Mouse (Mus musculus): ENCODE data around the gene Ptgr1.

Ptgr1 gene

DNA sequence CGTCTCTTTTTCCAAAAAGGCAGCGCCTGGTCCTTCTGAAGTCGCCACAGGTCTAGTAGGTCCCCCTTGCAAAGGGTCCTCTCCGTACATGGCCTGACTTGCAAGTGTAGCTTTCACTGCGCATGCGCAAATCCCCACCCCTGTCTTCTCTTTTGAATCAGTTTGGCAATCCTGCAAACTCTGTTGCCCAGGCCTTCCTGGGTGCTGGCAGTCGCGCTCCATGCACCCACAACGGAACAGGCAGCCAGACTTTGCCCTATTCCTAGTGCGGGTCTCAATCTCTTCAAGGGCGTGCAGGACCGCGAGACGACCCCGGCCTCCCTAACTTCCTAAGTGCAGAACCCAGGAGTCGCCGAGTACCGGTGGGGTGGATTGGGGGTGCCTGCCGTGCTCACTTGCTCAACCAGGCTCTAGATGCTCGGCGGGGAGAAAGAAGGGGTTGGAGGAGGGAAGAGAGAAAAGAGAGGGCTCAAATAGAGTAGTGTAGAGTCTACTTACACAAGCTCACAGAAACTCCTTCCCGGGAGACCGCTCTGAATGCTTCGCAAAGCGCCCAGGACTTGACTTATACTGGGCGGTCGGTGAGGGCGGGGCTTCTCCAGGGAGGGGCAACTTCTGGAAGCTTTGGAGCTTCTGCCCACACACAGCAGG lies at the start of gene Ptgr1:
Ptgr1 (minus strand) TSS at position 580 of the 651 bp plus-strand sequence.
- DNase-seq: peak; percentile 92 to 93

GRCm38 (mm10) chr4:59035786-59036350 lies 48.9 kb upstream of the Ptgr1 start:
- no peak for DNase-seq

GRCm38 (mm10) chr4:59034918-59035785 lies 48.2 kb upstream of the Ptgr1 start, which contains the start of gene Gng10:
Gng10 (plus strand) TSS chr4:59035088.
- DNase-seq: peak; percentile 54 to 82

- DNase-seq: peak in 1 of 2 experiments; percentile 4
Observed at GRCm38 (mm10) chr4:59034325-59034917, 47.5 kb upstream of the Ptgr1 start.

GRCm38 (mm10) chr4:59016922-59017321 lies 30.0 kb upstream of the Ptgr1 start:
- no peak for DNase-seq

DNA sequence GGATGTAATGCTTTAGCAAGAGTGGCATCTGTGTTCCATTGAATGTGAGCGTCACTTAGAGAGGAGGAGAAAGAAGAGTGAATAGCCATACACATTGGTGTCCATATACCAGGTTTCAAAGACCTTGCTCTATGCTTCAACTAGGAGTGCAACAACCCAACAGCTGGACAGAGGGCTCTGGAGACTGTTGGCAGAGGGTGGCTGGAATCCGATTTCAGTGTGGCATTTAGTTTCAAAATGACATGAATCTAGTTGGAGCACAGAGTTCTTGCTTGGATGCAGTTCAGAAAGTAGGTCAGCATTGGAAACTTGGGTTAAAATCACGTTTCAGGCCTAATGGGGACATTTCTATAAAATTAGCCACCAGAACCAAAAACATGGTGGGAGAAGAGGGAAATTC lies 28.3 kb upstream of the Ptgr1 start:
- no peak for DNase-seq

- no peak for DNase-seq
Observed at GRCm38 (mm10) chr4:59011446-59011845, 24.5 kb upstream of the Ptgr1 start.

- DNase-seq: no peak
Observed at GRCm38 (mm10) chr4:59009696-59010095, 22.8 kb upstream of the Ptgr1 start.

DNA sequence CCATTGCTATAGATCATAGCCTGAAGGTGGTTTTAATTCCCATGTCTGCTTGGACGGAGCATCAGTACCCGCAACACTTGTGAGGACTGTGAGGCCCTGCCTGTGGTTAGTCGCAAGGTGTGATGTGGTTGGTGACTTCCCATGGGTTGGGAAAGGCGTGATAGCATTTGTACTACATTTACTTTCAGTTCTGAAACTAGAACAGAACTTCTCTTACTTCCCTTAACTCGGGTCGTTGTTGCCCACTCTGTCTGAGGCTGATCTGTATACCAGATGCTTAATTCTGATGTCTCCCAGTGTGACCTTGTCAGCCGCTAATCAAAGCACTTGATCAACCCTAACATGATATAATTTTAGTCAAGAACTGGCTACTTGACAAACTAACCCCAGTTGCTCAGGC lies 22.3 kb upstream of the Ptgr1 start:
- DNase-seq: no peak

- DNase-seq: no peak
Observed at GRCm38 (mm10) chr4:59007974-59008373, 21.1 kb upstream of the Ptgr1 start.

DNA sequence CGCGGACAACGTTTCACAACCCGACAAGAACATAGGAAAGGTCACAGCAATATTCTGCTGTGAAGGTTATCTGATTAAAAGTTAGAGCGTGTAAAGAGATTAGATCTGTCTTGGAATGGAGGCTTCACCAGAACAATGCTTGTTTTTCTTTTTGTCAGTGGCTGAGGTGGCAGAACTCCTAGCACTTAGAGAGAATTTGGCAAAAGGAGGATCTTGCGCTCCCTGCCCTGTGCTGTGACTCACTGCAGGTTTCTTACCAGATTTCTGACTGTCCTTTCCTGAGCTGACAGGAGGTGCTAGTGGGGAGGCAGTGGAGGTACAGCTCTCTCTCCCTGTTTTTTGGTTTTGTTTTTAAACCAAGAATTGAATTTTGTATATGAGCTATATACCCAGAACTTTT lies 20.1 kb upstream of the Ptgr1 start:
- no peak for DNase-seq

DNA sequence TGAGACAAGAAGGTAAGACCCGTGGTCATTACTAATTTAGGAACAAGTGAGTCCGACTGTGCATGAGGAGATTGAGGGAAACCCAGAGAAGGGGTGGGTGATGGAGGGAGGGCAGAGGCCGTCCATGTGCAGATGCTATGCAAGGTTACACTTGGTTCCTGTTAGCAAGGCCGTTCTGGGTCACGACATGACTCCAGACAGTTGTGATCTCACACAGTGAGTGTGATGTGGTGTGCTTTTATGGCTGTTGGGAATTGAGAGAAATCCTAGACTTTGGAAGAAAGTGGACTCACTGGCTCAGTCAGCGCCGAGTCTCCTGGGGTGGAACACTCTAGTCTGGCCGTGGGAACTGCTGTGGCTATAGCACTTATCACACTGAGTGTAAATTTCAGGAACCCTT lies 19.3 kb upstream of the Ptgr1 start:
- DNase-seq: no peak

GRCm38 (mm10) chr4:59003806-59004200 lies 16.9 kb upstream of the Ptgr1 start:
- DNase-seq: peak; percentile 30 to 55

DNA sequence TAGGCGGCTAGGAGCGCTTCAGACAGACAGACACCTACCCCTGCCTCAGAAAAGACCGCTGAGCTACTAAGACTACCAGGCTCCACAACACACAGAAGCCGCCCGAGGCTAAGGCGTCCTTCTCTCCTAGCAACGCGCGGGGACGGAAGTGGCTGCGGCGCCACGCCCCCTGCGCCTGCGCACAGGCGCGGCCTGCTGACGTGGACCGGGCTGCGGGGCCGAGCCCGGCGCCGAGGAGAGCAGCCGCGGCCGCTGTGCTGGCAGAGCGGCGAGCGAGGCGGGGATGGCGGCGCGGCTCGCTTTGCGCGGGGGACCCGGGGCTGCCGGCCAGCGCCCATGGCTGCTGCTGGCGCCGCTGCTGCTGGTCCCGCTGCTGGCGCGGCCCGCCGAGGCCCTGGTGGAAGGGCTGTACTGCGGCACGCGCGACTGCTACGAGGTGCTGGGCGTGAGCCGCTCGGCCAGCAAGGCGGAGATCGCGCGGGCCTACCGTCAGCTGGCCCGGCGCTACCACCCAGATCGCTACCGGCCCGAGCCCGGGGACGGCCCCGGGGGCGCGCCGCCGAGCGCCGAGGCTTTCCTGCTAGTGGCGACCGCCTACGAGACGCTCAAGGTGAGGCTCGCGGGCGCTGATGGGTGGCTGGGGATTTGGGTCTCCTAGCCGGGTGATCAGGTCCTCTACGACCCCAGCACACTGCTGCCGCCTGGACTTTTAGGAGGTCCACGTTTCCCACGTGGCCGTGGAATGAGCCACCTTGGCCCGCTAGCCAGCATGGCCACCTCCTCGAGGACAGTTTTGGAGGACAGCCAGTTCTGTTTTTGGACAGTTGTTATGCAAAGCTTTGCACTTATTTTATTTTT lies 16.3 kb upstream of the Ptgr1 start, which contains the start of gene Gm20503:
Gm20503 (plus strand) TSS at position 263 of the 858 bp plus-strand sequence.
- DNase-seq: peak; percentile 93 to 96

DNA sequence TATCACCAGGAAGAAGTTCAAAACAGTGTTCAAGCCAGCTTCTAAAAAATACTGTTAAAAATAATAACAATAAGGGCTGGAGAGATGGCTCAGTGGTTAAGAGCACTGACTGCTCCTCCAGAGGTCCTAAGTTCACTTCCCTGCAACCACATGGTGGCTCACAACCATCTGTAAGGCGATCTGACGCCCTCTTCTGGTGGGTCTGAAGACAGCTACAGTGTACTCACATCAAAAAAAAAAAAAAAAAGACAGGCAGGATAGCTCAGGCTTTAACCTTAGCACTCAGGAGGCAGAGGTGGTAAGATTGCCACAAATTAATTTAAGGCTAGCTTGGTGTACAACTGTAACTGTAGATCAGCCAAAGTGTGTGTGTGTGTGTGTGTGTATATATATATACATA lies 13.7 kb upstream of the Ptgr1 start:
- peak; percentile 45 to 73 for DNase-seq

GRCm38 (mm10) chr4:58999686-59000085 lies 12.8 kb upstream of the Ptgr1 start:
- DNase-seq: peak; percentile 72 to 86

GRCm38 (mm10) chr4:58998688-58999087 lies 11.8 kb upstream of the Ptgr1 start:
- DNase-seq: no peak

DNA sequence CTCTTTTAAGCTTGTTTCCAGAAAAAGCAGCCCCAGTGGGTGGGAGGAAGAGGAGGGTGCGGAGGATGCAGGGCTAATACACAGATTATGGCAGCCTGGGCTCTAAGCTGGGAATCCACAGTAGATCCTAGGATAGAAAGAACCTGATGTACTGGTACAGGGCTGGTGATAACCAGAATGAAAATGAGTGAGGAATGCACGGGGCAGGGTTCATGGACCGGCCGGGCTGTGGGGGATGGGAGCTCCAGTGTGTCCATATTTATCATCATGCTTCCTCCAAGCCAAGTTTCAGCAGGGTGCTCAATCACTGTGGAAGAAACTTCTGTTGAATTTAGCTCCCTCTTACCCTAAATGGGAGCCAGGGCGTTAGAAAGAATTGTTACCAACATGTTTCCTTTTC lies 10.2 kb upstream of the Ptgr1 start:
- DNase-seq: peak; percentile 59 to 75

DNA sequence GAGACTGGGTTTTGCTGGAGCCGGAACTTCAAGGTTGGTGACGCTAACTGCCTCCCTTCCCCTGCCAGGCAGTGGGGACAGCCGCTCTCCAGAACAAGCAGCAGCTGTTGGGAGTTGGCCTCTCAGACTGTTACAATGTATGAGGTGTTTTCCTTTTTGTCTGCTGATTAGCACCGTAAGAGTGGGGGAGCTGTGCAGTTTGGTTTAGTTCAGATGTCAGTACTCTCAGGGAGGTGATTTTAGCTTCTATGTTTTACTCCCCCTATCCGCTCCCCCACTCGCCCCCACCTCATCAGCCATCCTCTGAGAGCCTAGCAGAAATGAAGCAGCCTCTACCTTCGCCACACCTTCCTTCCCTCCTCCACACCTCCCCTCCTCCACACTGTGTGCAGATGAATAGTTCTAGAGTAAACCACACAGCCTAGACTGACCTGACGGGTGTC lies 8.4 kb upstream of the Ptgr1 start:
- no peak for DNase-seq

DNA sequence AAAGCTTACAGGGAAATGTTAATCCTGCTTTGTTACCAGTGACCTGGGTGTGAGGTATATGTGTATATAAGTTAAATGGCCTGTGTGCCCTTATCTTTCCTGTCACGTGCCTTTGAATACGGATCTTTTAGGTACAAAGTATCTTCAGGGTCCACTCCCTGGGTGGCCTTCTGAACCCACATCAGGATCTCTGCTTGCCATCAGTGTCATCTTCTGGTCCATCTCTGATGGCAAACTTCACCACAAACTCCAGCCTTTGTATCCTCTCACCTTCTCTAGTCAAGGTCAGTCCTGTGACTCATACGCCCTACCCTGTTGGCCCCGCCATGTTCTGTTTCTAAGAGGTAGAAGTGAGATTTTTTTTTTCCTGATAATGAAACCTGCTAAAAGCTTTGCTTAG lies 7.8 kb upstream of the Ptgr1 start, which contains the start of gene Dnajc25:
Dnajc25 (plus strand) TSS at position 301 of the 400 bp plus-strand sequence.
- DNase-seq: no peak

DNA sequence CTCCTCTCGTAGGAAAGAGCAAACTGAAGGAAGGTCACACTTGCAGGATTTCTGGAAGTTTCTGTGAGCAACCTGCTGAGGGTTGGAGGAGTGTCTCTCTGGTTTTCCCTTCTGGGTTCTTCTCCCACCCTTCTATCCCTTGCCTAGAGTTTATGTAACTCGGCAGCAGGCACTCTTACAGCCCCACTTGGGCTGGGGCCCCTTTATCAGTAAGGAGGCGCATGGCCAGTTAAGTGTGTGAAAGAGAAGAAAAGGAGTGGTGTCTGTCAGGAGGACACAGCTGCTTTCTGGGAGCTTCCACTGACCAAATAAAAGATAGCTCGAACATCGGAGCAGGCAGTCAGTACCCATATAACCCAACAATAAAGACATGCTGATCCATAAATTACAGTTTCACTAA lies 5.3 kb upstream of the Ptgr1 start:
- no peak for DNase-seq
